Mouse (Mus musculus) layer of hippocampus, postnatal 25 days (tissue): Measurements from ENCODE around the gene Homez. TPM values are rescaled to one million over a fixed set of nuclear protein-coding genes. Genes with fewer than 3 reads are reported as not detected.

Experiments
- DNase-seq, 2 experiments: peaks; one replicate each; pipeline ENCODE4 v3.0.0; 2022; ENCODE audit warnings: mixed read lengths in 2 of 2, low spot score in 1 of 2; ENCODE audit errors: extremely low spot score in 1 of 2
- total RNA-seq, 2 experiments: library from RNA; stranded (reverse); gene quantifications; 2 replicates each; pipeline ENCODE4 v1.2.3; 2021

The Homez gene
- total RNA-seq: 10 to 100 TPM; 21.9 to 23.6 TPM

GRCm38 (mm10) chr14:54870861-54871260 is at the start of gene Homez:
Gene Homez (minus strand): TSS chr14:54870961.
- no peak for DNase-seq

- DNase-seq: no peak
Observed at GRCm38 (mm10) chr14:54920076-54920685, 49.4 kb upstream of the Homez start.

- DNase-seq: no peak
Observed at GRCm38 (mm10) chr14:54913343-54913742, 42.6 kb upstream of the Homez start.

GRCm38 (mm10) chr14:54912886-54913285 is 42.1 kb upstream of the Homez start, which contains the start of gene Slc22a17:
Gene Slc22a17 (minus strand): TSS chr14:54913132.
- DNase-seq: peak; percentile 76 to 83

GRCm38 (mm10) chr14:54912109-54912850 is 41.5 kb upstream of the Homez start:
- no peak for DNase-seq

GRCm38 (mm10) chr14:54908682-54909081 is 37.9 kb upstream of the Homez start:
- DNase-seq: no peak

- no peak for DNase-seq
Observed at GRCm38 (mm10) chr14:54903641-54904040, 32.9 kb upstream of the Homez start.

- DNase-seq: peak in 1 of 2 experiments; percentile 66
Observed at GRCm38 (mm10) chr14:54900383-54900782, 29.6 kb upstream of the Homez start.

- no peak for DNase-seq
Observed at GRCm38 (mm10) chr14:54897445-54897844, 26.7 kb upstream of the Homez start.

- DNase-seq: peak in 1 of 2 experiments; percentile 47
Observed at GRCm38 (mm10) chr14:54894296-54895151, 23.8 kb upstream of the Homez start.

GRCm38 (mm10) chr14:54893651-54894181 is 23.0 kb upstream of the Homez start:
- DNase-seq: peak; percentile 91 to 97

GRCm38 (mm10) chr14:54892200-54892599 is 21.4 kb upstream of the Homez start, which contains the start of gene Pabpn1:
Gene Pabpn1 (plus strand): TSS chr14:54892500.
- DNase-seq: no peak

GRCm38 (mm10) chr14:54885309-54885708 is 14.5 kb upstream of the Homez start:
- DNase-seq: no peak

- no peak for DNase-seq
Observed at GRCm38 (mm10) chr14:54884022-54884712, 13.4 kb upstream of the Homez start.

GRCm38 (mm10) chr14:54883154-54884021 is 12.6 kb upstream of the Homez start, which contains the start of the genes Bcl2l2 and Gm20521:
Gene Bcl2l2 (plus strand): TSS chr14:54883377.
Gene Gm20521 (plus strand): TSS chr14:54883441.
- DNase-seq: peak; percentile 44 to 60

GRCm38 (mm10) chr14:54877048-54877715 is 6.4 kb upstream of the Homez start, which contains the start of gene Ppp1r3e:
Gene Ppp1r3e (minus strand): TSS chr14:54877550.
- peak; percentile 40 to 57 for DNase-seq

- peak; percentile 77 to 86 for DNase-seq
Observed at GRCm38 (mm10) chr14:54876539-54877047, 5.8 kb upstream of the Homez start.
